Mouse (Mus musculus) midbrain, postnatal 0 days (tissue): ENCODE results near the gene Spata31d1a. TPM values are rescaled to one million over a fixed set of nuclear protein-coding genes. Genes with fewer than 3 reads are reported as not detected.
A peak's percentile ranks its signal among the peaks of the same experiment; 100 is the strongest.
"Not testable (repeated sequence)": the region's sequence is repeated elsewhere in the genome, so short reads cannot be mapped to it uniquely, and the experiment has no call there.

ENCODE experiments used
- ATAC-seq: fragments of 200-750 bp; cut with Nextera tagmentation; 2 replicates; pipeline ENCODE4 v1.8.0; 2017; ENCODE audit warnings: moderate number of reproducible peaks, mild to moderate bottlenecking, moderate TSS enrichment, moderate library complexity; ENCODE audit not compliant: low FRiP score
- DNase-seq: peaks from one replicate; pipeline ENCODE4 v3.0.0-alpha.2; 2015; ENCODE audit warnings: low spot score
- H3K27ac ChIP-seq: fragments of 300-500 bp; sonication (generic); 2 replicates; pipeline ENCODE4 v1.5.1; 2014; ENCODE audit warnings: low read depth, mild to moderate bottlenecking, low read length, mixed read lengths
- H3K27me3 ChIP-seq: fragments of 300-500 bp; sonication (generic); 2 replicates; pipeline ENCODE4 v1.6.1; 2014; ENCODE audit warnings: low read length, control low read depth, mixed read lengths; ENCODE audit not compliant: insufficient read depth
- H3K36me3 ChIP-seq: fragments of 300-500 bp; sonication (generic); 2 replicates; pipeline ENCODE4 v1.6.1; 2014; ENCODE audit warnings: low read length, control low read depth, mixed read lengths; ENCODE audit not compliant: insufficient read depth
- H3K4me1 ChIP-seq: fragments of 300-500 bp; sonication (generic); 2 replicates; pipeline ENCODE4 v1.6.1; 2014; ENCODE audit warnings: mild to moderate bottlenecking, control low read depth, antibody characterized with exemption, low read length, mixed read lengths; ENCODE audit not compliant: insufficient read depth
- H3K4me2 ChIP-seq: fragments of 300-500 bp; sonication (generic); 2 replicates; pipeline ENCODE4 v1.6.1; 2014; ENCODE audit warnings: low read depth, mild to moderate bottlenecking, low read length, mixed read lengths; ENCODE audit not compliant: poor library complexity, severe bottlenecking
- H3K4me3 ChIP-seq: fragments of 300-500 bp; sonication (generic); 2 replicates; pipeline ENCODE4 v1.5.1; 2014; ENCODE audit warnings: low read depth, mild to moderate bottlenecking, low read length, moderate library complexity
- H3K9ac ChIP-seq: fragments of 300-500 bp; sonication (generic); replicated peaks from 2 replicates; pipeline ENCODE4 v1.6.1; 2014; ENCODE audit warnings: mild to moderate bottlenecking, low read length, moderate library complexity, mixed read lengths; ENCODE audit not compliant: poor library complexity, severe bottlenecking
- H3K9me3 ChIP-seq: fragments of 300-500 bp; sonication (generic); 2 replicates; pipeline ENCODE4 v1.6.1; 2016; ENCODE audit warnings: low read length, control low read depth
- CTCF ChIP-seq: IDR thresholded peaks from 2 replicates; pipeline ENCODE4 v1.5.1; 2016; ENCODE audit warnings: antibody characterized with exemption, mild to moderate bottlenecking
- WGBS: fragments of 180-500 bp; shearing (Covaris S2); extraction: QIAGEN DNeasy Blood & Tissue Kit; methylation state at CpG from one replicate; pipeline ENCODE4 v1.1.7; 2014; 5-methylcytosine and 5-hydroxymethylcytosine counted together
- polyA plus RNA-seq: library from polyadenylated mRNA; unstranded; fragments of >200 nt; fragmentation: Nextera tagmentation; extraction: Ambion mirVana; gene quantifications from 2 replicates; pipeline ENCODE4 v1.2.1, GENCODE M21; 2015
- total RNA-seq: library from RNA; depleted of rRNA; stranded (reverse); fragments of >200 nt; gene quantifications from 2 replicates; pipeline ENCODE4 v1.2.3, GENCODE M21; 2014

Gene Spata31d1a
- total and polyA plus RNA-seq, 2 experiments from 2014 or later, result not detected

DNA sequence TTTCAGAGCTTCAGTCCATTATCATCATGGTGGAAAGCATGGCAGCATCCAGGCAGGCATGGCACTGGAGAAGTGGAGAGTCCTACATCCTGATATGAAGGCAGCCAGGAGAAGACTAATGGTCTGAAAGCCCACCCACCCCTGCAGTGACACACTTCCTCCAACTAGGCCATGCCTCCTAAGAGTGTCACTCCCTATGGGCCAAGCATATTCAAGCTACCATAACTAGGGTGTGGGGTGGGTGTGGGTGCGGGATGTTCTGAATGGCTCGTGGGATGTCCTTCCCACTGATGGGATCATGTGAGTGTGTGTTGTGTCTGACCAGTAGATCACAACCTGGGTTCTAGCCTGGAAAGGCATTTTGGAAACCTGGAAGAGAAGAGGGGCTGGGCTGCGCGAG lies 23.8 kb upstream of the Spata31d1a start:
- ATAC-seq, result no peak
- Histone ChIP-seq H3K9ac (no peak overlapping the region), H3K4me3 (no peak overlapping the region), H3K4me2 (no peak overlapping the region), H3K27me3 (no peaks in the 10 kb centered on the region), H3K9me3 (no peaks in the 10 kb centered on the region), H3K27ac (no peak overlapping the region), H3K4me1 (no peaks in the 10 kb centered on the region), H3K36me3 (no peaks in the 10 kb centered on the region)
- no peak for TF ChIP-seq CTCF
- DNase-seq, result no peak
- 90% methylated on average over 2 of the region's 4 CpGs for WGBS

DNA sequence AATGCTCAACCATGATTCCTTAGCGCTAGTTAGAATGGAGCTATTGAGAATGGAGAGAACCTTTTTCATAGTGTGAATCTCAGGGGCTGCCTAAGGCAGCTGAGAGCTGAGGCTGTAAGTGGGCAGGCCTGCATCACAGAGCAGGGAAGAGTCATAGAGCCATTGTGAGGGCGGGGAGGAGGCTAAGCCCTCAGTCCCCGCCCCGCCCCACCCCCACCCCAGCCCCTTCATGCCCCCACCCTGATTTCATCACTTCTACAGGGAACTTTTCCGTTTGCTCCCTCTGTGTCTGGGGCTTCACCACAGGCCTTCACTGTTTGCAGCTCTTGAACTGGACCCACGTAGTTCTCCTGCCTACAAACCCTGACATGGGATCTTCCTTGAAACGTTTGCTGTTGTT lies 21.5 kb upstream of the Spata31d1a start, which contains the start of gene Spata31d1d:
Spata31d1d (minus strand) TSS at position 101 of the 400 bp plus-strand sequence.
- Histone ChIP-seq H3K4me2 (no peak within 1 kb of the TSS), H3K27me3 (no peaks in the 10 kb centered on the region), H3K4me1 (no peaks in the 10 kb centered on the region), H3K36me3 (no peaks in the 10 kb centered on the region), H3K9ac (no peak within 1 kb of the TSS), H3K9me3 (no peaks in the 10 kb centered on the region), H3K4me3 (no peak within 1 kb of the TSS), H3K27ac (no peak within 1 kb of the TSS)
- ATAC-seq (no peak), DNase-seq (no peak)
- 48% methylated on average over 5 of the region's 7 CpGs for WGBS
- TF ChIP-seq CTCF, result no peak

DNA sequence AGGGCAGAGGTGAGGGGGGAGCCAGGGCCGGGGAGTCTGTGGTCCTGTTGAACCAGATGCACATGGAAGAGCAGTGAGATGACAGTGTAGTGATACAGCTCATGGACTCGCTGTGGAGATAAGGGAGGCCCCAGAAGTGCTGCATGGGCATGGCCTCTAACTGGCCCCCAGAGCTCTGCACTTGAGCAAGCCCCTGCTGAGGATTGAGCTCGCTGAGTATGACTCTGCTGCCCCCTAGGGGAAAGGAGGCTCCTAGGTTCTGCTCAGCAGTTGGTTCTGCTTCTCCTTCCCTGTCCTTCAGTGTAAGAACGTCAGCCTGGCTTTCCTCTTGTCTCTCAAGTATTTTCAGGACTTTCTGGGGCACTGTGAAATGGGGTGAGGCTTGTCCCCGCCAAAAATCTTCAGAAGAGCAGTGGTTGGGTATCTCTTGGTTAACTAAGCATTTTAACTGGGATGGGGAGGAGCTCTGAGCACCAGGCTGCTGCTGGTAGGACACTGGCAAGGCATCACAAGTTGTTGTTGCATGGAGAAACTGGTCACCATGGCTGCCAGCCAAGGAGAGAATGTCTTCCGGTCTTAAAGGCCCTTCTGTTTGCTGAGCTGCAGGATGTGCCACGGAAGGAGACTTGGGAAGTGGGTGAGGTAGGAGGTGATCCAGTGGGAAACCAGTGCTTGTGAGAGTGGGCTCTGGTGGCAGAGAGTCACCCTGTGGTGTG lies 18.4 kb upstream of the Spata31d1a start:
- Histone ChIP-seq H3K4me2 (no peak overlapping the region), H3K36me3 (no peaks in the 10 kb centered on the region), H3K4me3 (no peak overlapping the region), H3K9ac (no peak overlapping the region), H3K27me3 (no peaks in the 10 kb centered on the region), H3K9me3 (no peaks in the 10 kb centered on the region), H3K27ac (no peak overlapping the region), H3K4me1 (no peaks in the 10 kb centered on the region)
- ATAC-seq (peak; percentile 72), DNase-seq (peak; percentile 91)
- 29% methylated on average over 7 of the region's 7 CpGs for WGBS
- TF ChIP-seq CTCF, result peak; percentile 94

DNA sequence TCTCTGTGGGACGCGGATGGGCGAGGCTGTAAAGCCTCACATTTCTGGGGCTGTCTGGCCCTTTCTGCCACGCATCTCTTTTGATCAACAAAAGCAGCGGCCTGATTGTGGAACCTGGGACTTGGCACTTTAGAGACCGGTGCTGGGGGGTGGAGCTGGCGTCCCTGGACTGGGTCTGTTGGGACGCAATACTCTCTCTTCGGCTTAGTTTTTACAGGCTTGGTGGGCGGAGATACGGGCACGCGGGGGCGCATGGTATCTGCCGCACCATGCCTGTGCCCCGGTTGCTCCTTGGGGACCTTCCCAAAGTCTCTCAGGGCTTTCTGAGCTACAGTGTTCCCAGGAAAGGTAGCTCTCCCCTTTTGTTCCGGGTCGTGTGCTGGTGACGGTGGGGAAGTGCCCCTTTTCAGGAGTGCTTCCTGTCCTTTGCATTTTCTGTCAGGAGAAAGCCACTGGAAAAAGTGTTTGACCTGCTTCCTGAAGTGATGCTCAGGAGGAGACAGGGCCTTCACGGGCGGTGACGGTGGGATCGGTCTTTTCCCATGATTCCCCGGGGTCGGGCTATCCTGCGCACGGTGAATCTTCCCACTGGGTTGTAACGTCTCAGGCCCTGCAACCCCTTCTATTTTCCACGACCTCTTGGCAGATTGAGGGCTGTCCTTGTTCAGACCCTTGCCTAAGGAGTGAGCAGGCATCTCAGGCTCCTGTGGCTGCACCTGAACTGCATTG lies 16.2 kb upstream of the Spata31d1a start:
- 37% methylated on average over 29 of the region's 29 CpGs for WGBS
- no peak overlapping the region for H3K27ac ChIP-seq
- no peaks in the 10 kb centered on the region for H3K27me3 ChIP-seq
- ATAC-seq, result no peak
- no peaks in the 10 kb centered on the region for H3K9me3 ChIP-seq
- no peaks in the 10 kb centered on the region for H3K36me3 ChIP-seq
- no peak for TF ChIP-seq CTCF
- H3K4me3 ChIP-seq, result no peak overlapping the region
- peak overlapping the region; percentile 26 for H3K4me2 ChIP-seq
- H3K4me1 ChIP-seq, result no peaks in the 10 kb centered on the region
- no peak for DNase-seq
- no peak overlapping the region for H3K9ac ChIP-seq

DNA sequence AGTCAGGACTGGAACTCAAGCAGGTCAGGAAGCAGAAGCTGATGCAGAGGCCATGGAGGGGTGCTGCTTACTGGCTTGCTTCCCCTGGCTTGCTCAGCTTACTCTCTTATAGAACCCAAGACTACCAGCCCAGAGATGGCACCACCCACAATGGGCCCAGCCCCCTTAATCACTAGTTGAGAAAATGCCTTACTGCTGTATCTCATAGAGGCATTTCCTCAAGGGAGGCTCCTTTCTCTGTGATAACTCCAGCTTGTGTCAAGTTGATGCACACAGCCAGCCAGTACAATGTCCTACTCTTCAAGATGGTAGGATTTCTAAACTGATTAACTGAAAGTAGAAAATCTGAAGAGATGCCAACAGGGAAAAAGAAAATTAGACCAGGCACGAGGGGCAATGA lies 12.0 kb upstream of the Spata31d1a start:
- ATAC-seq, H3K27ac ChIP-seq, H3K9ac ChIP-seq, H3K27me3 ChIP-seq, DNase-seq, H3K4me2 ChIP-seq, H3K4me1 ChIP-seq, H3K4me3 ChIP-seq, H3K9me3 ChIP-seq, H3K36me3 ChIP-seq: not testable (repeated sequence)
- WGBS, result 85% methylated on average over 1 of the region's 1 CpGs

DNA sequence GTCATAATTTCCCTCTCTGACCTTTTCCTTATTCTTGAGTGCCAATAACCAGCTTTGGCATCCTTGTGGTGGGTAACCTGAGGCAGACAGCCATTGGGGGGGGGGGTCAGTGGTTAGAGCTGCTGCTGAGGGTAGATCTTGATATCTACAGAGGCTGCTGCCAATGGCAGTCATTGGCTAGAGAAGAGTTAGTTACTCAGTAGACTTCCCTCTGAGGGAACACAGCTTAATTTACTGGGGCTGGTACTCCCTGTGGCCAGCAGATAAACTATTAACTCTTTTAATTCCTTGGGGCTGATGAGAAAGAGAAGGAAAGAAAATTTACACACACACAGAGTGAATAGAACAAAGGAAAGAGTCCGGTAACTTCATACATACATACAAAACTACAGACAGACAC lies 9.3 kb upstream of the Spata31d1a start:
- no peaks in the 10 kb centered on the region for H3K9me3 ChIP-seq
- no peaks in the 10 kb centered on the region for H3K36me3 ChIP-seq
- WGBS, result 81% methylated on average over 1 of the region's 1 CpGs
- H3K4me3 ChIP-seq, result no peak overlapping the region
- DNase-seq (no peak), ATAC-seq (no peak)
- no peak overlapping the region for H3K27ac ChIP-seq
- no peak overlapping the region for H3K9ac ChIP-seq
- no peak for TF ChIP-seq CTCF
- H3K27me3 ChIP-seq, result no peaks in the 10 kb centered on the region
- H3K4me2 ChIP-seq, result no peak overlapping the region
- no peaks in the 10 kb centered on the region for H3K4me1 ChIP-seq

DNA sequence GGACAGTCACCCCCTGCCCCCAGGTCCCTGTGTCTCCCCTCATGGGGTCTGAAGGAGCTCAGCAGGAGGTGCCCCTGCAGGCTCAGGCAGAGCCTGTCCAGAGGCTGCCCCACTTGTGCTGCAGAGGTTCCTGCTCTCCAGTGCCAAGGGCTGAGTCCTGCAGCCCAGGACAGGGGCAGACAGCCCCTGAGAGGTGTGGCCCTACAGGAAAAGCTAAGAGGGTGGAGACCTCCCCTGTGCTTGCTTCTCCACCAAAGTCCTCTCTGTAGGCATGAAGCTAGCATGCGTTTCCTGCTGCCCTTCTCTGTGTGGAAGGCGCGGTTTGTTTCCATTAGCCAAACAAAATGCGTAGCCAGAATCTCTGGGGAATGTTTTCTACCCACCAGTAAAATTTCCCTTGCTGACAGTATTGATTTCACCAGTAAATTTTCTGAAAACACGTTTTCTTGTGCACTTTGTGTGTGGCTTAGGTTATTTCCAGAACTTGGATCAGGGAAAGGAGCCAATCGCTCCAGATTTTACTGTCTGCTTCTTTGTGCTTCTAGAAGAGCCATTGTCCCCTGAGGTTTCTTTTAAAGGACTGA lies 8.8 kb upstream of the Spata31d1a start:
- WGBS, result 47% methylated on average over 6 of the region's 6 CpGs
- not testable (repeated sequence) for H3K9ac ChIP-seq, H3K9me3 ChIP-seq, H3K4me1 ChIP-seq, H3K4me3 ChIP-seq, H3K36me3 ChIP-seq, H3K27me3 ChIP-seq, ATAC-seq, H3K4me2 ChIP-seq, H3K27ac ChIP-seq
- peak; percentile 3 for DNase-seq
